8 mouse cellular contexts compared by ENCODE assay signal in genomic region chr12:105483503-105483902, GRCm38 (mm10). TPM values are rescaled to one million over a fixed set of nuclear protein-coding genes. Genes with fewer than 3 reads are reported as not detected.
DNase-seq lines count a peak whose midpoint lies in the region; ATAC-seq and TF ChIP-seq lines count a peak whose summit lies in the region.

No protein-coding gene starts in this region.

- no peaks in the 10 kb centered on the region for H3K27me3 ChIP-seq in liver, postnatal 0 days (ENCODE audit: insufficient read depth, low read length)

- TF ChIP-seq CTCF in liver, postnatal 0 days (IDR thresholded peaks at IDR 0.05; ENCODE audit: low read depth): peak; percentile 73

- WGBS in liver, postnatal 0 days (ENCODE audit: insufficient replicate concordance): 46% methylated on average over 3 of the region's 3 CpGs

- H3K9me3 ChIP-seq in liver, postnatal 0 days (ENCODE audit: low read length): no peaks in the 10 kb centered on the region

- no peak for TF ChIP-seq EP300 in liver, postnatal 0 days (IDR thresholded peaks at IDR 0.05; ENCODE audit: low read depth)

- ATAC-seq in liver, postnatal 0 days: no peak

- intact Hi-C loops in heart, postnatal 10 days (cut with DNase I): loop anchor here (5.0 kb wide), 1 partner anchor 46 kb away; no protein-coding TSS in a partner anchor
- intact Hi-C loops in heart, postnatal 25 days (cut with DNase I): no loop called here

- no peak overlapping the region for H3K27ac ChIP-seq in liver, postnatal 0 days (ENCODE audit: low read depth)

- H3K36me3 ChIP-seq in liver, postnatal 0 days (replicated peaks; ENCODE audit: insufficient read depth, low read length): no peaks in the 10 kb centered on the region

- H3K9ac ChIP-seq in liver, postnatal 0 days (replicated peaks): no peak overlapping the region

- no peaks in the 10 kb centered on the region for H3K4me1 ChIP-seq in liver, postnatal 0 days (ENCODE audit: insufficient read depth)

- peak; percentile 19 to 55 for DNase-seq in heart, postnatal 10 days
- no peak for DNase-seq in heart, postnatal 25 days (ENCODE audit: low spot score)
- peak; percentile 30 for DNase-seq in ES-CJ7 (ENCODE audit: low read depth, low spot score)
- peak; percentile 71 for DNase-seq in embryo, embryonic 10.5 days (ENCODE audit: low spot score)
- no peak for DNase-seq in liver, postnatal 0 days
- no peak for DNase-seq in spleen, postnatal 4 days (ENCODE audit: low spot score in 2 of 2)
- no peak for DNase-seq in T-cell, adult 2 months (ENCODE audit: low spot score)
- no peak for DNase-seq in heart, adult 11 months

- no peak overlapping the region for H3K4me2 ChIP-seq in liver, postnatal 0 days (ENCODE audit: low read depth, low read length)

- H3K4me3 ChIP-seq in liver, postnatal 0 days (ENCODE audit: low read depth, low read length): no peak overlapping the region

RNA-seq across cellular contexts. Expression of gene D430019H16Rik, which starts 29.8 kb away (rescaled TPM):
- 1 to 10 TPM in 1 of 2 experiments, under 1 TPM in 1; 0.62 to 1.0 TPM for total RNA-seq in heart, postnatal 10 days (2021)
- total RNA-seq in heart, postnatal 25 days (2021): under 1 TPM; 0.22 to 0.34 TPM
- 0.05 TPM in 2 replicates for polyA plus RNA-seq in liver, postnatal 0 days (2015; fragmentation: Nextera tagmentation; extraction: Ambion mirVana)

Comparison
In these comparisons a context has a peak if more than half of its experiments do, and no peak if none do; other contexts are left out.
1. DNase-seq: peak in heart, postnatal 10 days (2 of 2), ES-CJ7 (single experiment) and embryo, embryonic 10.5 days (single experiment); none in heart, postnatal 25 days (single experiment), liver, postnatal 0 days (single experiment), spleen, postnatal 4 days (0 of 2), T-cell, adult 2 months (single experiment) and heart, adult 11 months (single experiment).